Mouse (Mus musculus) B cell, adult 62 days (primary cell): ENCODE results near the gene Ly6g6d. TPM values are rescaled to one million over a fixed set of nuclear protein-coding genes. Genes with fewer than 3 reads are reported as not detected.

Experiments
- total RNA-seq: library from RNA; stranded (reverse); gene quantifications from 4 replicates; pipeline ENCODE4 v1.2.4, GENCODE M21; 2023

The Ly6g6d gene
- total RNA-seq: not detected in 4 replicates

DNA sequence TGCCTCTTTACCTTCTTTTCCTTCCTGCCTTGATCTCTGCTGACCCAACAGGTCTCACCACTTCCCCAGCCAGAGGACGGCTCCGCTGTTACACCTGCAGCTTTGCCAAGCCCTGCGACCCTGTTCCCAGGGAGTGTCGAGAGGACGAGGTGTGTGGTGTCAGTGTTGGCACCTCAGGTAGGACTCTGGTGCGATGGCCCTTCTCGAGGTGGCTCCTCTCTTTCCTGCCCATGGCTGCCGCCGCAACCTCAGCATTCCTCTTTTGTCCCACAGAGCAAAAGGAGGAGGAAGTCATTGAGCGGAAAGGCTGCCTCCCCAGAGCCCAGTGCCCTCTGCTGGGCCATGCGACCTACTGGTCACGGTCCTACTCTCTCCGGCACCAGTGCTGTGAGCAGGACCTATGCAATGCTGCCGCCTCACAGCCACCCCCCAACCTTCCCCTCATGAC is at the start of gene Ly6g6d:
Gene Ly6g6d, minus strand, starts transcription at position 280 of the 448 bp plus-strand sequence.

DNA sequence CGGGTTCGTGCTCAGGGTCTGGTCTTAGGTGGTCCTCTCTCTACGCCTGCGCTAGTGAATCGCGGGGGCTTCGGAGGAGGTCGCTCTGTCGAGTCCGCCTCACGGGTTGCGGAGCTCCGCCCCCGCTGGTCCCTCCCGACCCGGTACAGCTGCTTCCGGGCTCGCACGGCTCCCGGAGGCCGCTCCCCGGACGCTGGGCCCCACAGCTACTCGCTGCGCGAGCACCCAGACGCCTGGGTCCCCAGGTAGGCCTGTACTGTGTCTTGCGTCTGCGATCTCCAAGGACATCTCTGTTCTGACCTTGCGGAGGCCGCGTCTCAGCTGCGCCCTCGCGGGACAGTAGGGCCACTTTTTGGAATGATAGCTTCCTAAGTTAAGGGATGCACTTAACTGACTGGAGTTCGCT is 48.3 kb upstream of the Ly6g6d start, which contains the start of gene D17H6S53E:
Gene D17H6S53E, plus strand, starts transcription at position 168 of the 406 bp plus-strand sequence.

DNA sequence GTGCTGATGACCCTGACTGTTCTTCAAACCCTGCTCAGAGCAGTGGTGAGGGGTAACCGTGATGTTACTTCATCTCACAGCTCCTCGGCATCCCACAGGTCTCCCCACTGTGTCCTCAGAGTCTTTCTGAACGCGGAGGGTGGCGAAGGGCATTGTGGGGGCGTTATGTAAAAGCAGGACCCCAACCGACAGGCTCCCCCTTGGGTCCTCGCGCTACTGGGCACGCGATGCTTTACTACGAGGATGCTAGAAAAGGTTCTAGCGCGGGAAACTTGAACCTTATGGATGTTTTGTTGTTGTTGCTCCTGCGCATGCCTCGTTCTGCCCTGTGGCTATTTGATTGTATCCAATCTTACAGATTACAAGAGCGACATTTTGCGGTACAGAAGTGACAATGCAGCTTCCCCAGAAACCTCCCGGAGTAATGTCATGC is 44.0 kb upstream of the Ly6g6d start, which contains the start of gene Csnk2b:
Gene Csnk2b, minus strand, starts transcription at position 183 of the 433 bp plus-strand sequence.

DNA sequence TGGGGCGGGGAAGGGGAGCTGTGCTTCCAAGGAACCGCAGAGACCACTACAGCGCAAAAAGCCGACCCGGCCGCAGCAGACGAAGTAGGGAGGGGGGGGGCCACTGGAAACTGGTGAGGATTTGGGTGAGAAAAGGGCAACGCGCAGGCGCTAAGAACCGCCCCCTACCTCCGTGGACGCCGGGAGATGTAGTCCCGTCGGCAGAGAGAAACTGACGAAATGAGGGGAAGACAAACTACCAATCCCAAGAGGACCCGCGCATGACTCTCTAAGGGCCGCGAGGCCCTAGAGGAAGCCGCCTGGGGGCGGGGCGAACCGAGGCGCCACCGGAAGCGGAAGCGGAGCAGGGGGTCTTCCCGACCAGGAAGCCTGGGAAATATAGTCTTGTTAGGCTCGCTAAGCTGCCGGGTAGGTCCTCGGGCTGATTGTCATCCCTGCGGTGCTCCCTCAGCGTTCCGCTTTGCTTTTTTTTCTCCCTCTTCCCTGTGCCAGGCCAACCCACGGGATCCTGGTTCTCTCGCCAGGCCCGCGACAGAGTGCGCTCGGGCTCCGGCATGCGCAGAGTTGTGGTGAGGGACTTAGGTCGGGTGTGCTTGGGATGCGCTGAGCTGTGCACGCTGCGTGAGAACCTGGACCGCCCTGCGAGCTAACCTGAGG is 43.4 kb upstream of the Ly6g6d start, which contains the start of gene Gpank1:
Gene Gpank1, plus strand, starts transcription at position 313 of the 657 bp plus-strand sequence.

DNA sequence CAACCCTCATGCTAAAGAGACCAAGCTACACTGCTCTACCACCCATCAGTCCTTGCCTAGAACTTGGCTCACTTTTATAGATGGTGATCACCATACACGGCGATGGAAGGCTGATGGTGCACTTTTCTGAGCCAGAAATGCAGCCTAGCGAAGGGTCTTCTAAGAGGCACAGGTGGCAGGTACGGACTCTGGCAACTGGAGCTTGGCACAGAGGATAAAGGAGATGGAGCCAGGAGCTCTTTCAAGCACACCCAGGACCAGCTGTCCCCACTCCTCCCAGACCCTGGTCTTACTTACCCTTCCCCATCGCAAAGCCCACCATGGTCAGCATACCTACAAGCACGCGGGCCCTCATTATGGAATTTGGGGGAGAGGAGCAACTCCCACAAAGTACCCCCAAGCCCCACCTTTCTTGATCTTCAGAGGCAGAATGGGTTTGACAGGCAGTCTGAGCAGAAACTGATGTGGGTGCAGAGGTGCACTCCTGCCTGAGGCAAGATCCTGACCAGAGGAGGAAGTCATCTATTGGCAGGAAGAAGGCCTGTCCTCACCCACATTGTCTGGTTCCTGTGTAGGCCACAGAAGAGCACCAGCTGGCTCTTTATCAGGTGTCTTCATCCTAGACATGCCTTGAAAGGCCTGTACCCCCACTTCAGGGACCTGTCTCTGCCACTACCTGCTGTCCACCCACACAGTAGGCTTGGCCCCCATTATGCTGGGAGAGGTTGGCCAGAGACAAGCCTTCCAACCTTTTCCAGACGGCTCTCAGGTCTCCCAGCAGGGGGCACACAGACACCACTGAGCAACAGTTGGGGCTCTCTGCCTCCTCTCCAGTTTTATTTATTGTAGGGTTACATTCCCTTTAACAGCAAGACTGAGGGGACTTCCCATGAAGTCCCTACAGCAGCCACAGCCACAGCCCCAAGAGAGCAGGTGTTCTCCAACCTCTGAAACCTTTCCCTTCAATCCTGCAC is 37.5 kb upstream of the Ly6g6d start, which contains the start of gene Ly6g5b:
Gene Ly6g5b, minus strand, starts transcription at position 383 of the 974 bp plus-strand sequence.

DNA sequence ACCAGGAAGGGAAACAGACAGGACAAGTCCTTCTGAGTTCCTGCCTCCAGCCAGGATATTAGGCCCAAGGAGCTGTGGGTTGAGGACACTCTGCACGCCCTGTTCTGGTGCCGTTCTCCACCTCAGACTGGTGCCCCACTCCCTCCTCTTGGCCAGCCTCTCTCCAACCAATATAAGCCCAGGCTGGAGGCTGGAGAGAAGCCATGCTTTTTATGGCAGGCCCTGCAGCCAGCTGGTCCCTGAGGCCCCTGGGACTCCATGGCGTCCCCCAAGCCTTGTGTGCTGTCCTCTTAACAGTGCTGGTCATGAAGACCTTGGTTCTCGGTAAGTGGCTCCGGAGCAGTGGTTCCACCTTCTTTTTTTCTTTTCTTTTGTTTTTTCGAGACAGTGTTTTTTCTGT is 30.2 kb upstream of the Ly6g6d start, which contains the start of gene Ly6g5c:
Gene Ly6g5c, plus strand, starts transcription at position 183 of the 400 bp plus-strand sequence.

DNA sequence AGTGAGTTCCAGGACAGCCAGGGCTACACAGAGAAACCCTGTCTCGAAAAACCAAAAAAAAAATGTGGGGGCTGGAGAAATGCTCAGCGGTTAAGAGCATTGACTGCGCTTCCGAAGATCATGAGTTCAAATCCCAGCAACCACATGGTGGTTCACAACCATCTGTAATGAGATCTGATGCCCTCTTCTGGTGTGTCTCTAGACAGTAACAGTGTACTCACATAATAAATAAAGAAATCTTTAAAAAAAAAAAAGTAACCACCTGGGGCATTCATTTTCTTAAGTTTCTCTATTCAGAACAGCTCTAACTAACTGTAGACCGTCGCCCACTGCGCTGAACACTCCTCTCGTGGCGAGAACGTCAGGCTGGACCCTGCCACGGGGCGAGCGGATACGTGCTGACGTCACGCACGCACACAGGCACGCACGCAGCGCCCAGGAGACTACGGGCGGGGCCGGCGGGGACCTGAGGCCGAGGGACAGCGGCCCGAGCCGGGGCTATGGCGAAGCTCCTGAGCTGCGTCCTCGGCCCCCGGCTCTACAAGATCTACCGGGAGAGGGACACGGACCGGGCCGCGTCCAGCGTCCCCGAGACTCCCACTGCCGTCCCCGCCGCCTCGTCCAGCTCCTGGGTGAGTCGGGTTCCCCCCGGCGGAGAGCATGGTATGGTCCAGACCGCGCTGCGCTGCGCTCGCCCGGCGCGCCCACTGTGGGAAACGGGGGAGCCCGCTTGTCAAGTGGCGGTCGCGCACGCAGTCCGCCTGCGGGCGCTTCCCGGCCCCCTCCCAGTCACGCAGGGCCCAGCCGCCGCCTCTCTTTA is 11.2 kb upstream of the Ly6g6d start, which contains the start of gene Abhd16a:
Gene Abhd16a, plus strand, starts transcription at position 439 of the 820 bp plus-strand sequence.

DNA sequence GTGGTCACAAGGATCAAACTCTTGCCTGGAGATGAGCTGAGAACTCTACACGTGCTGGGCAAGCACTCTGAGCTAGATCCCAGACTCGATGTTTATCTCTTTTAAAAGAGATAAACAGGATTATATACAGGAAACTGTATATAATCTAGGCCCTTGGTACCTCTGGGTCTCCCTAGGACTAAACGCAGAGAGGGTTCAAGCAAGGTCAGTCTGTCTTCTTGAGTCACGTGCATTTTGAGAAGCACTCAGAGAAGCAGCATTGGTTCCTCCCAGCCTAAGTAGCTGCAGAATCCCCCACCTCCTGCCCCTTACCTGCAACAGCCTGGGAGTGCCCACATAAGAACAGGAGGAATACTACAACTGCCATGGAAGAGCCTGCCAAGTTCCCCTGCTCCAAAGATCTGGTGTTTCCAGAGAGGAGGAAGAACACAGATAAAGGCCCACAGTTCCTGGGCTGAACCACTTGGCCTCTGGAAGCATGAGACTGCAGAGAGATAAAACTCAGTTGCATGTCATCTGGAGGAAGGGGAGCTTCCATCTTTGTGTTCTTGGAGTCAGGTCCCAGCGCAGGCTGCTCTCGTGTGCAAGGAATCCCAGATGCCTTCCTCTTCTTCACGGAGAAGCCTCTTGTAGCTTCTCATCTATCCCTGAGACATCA is 7.5 kb upstream of the Ly6g6d start, which contains the start of gene Ly6g6f:
Gene Ly6g6f, minus strand, starts transcription at position 403 of the 658 bp plus-strand sequence.

DNA sequence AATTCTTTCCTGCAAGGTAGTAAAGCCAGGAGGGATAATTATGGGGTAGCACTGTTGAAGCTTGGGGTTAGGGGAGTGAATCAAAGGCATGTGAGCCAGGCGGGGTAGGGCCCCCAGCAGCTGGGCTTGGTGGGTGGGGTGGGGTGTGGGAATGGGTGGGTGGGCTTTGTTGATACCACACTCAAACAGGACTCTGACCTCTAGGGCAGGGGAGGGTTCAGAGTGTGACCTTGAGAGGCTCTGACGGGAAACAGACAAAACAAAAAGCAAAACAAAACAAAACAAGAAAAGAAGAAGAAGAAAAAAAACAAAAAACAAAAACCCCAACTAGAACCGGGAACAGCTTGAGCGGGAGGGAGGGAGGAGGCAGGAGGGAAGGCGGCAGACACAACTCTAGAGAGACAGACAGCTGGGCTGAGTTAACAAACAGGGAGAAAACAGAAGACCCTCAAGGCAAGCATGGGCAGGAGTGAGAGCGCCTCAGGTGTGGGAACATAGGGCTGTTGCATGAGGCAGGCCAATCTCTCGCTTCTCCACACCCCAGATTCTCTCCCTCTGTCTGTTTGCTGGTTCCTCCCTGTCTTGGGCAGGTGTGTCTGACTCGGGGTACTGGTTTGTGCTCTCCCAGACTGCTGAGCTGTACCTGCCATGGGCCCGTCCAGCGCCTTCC is 1.2 kb downstream of the Ly6g6d start, which contains the start of gene Ly6g6e:
Gene Ly6g6e, plus strand, starts transcription at position 396 of the 670 bp plus-strand sequence.

DNA sequence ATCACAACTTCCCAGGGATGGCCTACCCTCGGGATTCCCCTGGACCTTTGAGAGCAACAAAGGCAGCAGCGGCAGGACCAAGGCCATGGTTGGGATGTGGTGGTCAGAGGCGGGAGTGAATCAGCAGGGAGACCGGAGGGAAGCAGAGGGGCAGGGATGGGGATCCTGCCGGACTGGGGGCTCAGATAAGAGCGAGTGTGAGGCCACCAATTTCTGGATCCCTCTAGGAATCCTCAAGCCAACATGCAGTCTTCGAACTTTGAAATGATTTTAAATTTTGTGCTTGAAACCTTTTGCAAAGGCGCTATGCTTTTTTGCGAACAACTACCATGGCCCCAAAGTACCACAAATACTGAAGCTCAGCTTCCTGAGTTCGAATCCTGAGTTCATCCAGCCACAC is 11.8 kb downstream of the Ly6g6d start, which contains the start of gene Mpig6b:
Gene Mpig6b, minus strand, starts transcription at position 101 of the 400 bp plus-strand sequence.

DNA sequence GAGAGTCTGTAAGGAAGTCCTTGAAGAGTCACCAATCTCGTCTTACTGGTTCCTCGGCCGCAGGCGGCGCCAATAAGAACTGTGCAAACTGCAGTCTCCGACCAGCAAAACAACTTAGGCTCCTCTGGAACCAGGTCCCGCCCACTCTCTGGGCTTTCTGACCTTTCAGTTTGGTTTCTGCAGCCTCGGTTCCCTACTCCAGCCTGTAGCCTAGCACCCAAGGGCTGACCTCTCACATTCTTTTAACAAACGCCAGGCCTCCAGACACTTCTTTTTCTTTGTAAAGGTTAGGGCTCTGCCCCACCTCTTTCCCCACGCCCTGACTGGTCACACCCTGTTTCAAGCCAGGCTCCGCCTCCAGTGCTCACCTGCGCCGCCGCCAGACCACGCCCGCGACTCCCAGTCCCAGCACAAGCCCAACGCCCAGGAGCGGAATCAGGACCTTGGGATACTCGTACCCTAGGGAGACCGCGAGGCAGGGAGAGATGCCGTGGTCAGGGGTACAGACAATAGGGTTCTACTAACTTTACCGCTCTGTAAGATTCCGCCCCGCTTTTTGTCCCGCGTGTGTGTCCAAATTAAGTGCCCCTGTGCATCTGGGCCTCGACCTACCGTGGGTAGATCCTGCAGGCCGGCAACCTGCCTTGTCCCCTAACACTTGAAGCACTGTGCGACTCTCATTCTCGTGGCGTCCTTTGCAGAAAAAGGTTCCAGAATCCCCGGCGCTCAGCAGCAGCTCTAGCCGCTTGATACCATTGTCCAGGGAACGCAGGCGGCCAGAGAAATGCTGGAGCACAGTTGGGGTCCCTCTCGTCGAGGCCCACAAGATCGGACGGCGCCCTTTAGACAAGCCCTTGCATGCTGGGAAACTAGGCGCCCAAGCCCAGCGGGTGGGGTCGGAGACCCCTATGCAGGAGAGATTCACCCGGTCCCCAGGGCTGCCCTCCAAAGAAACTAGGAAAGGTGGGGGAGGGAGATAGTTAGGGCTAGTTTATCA is 12.6 kb downstream of the Ly6g6d start, which contains the start of gene Ly6g6c:
Gene Ly6g6c, plus strand, starts transcription at position 438 of the 997 bp plus-strand sequence.

DNA sequence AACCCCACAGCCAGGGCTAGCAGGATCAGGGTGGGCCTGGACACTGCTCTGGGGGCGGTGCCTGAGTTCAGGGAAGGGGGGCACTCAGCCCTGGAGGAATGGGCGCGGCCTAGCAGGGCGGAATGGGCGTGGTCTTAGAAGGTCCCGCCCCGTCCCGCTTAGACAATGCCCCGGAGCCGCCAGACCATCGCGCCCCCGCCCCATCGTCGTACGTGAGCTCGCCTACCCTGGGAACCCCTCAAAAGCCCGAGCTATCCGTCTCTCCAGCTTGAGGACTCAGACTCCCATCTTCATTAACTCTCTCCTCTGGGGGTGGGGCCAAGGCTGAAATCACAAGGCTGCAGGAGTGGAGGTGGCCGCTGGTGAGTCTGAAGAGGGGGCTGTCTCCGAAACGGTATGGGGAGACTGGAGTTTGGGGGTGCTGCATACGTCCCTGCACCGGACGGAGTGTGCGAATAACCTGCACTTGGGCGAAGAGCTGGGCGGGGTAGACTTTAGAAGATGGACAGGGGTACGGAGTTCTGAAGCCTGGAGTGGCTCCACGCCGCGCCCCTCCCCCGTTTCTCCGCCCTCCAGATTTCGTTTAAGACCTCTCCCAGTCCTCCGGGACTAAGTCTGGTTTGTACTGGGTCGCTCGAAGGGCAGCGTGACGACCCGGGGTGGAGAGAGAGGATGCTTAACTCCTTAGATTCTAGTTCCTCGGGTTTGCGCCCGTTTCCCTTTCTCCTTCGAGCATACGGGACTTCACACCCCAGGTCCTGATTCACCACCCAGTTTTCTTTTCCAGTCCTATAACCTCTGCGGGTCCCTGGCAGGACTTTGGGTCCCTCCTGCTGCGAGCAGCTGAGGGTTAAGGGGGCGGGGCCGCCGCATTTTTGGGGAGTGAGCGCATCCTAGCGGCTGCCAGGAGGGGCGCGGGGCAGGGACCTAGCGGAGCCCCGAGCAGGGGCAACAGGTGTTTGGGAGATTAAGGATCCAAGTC is 18.7 kb downstream of the Ly6g6d start, which contains the start of gene Ddah2:
Gene Ddah2, plus strand, starts transcription at position 125 of the 982 bp plus-strand sequence.

DNA sequence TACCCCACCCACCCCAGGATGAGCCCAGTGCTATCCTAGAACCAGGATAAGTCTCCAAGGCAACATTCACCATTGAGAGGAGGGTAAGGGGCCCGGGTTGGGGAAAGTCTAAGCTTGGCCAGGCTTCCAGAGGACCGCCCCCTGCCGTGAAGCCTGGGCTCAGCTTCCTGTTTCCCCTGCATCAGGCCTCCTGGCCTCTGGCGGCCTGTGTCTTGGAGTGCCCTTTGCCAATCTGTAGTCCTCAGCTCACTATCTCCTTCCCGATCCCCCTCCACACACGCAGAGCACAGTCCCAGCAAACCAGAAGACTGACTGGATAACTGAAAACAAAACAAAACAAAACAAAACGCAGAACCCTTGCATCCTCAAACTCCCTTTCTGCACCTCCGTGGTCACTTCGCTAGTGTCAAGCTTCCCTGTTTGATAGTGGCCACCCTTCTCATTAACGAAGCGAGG is 28.3 kb downstream of the Ly6g6d start, which contains the start of gene Clic1:
Gene Clic1, plus strand, starts transcription at position 406 of the 456 bp plus-strand sequence.

DNA sequence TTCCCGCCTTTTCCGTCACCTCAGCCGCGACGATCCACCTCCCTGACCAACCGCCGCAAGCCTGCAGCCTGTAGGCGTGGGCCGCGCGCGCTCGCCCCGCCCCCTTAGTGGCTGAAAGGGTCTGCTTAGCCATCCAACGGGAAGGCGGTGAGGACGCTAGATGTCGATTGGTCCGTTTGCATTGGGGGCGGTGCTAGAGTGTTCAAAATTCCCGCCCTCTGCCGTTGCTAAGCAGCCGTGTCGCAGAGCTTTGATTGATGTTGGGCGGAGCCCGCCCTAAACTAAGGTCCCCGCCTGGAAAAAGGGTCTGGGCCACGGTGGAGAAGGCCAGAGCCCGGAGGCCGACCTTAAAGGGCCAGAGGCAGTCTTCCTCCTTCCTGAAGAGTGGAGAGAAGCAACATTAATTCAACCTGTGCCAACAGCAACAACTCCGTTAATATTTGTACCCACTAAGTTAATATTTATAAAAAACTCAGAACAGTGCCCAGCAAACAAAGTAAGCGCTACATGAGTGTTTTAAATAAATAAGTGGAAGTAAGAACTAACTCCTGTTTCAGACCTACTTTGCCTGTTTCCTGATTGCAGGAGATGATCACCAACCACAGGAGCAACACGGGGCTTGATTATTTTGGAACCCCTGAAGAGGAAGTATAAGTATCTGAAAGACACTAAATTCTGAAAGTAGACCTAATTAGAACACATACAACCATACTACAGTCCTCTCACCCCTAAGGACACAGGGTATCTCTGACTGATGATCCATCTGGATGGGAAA is 31.0 kb downstream of the Ly6g6d start, which contains the start of gene Msh5:
Gene Msh5, minus strand, starts transcription at position 65 of the 775 bp plus-strand sequence.

DNA sequence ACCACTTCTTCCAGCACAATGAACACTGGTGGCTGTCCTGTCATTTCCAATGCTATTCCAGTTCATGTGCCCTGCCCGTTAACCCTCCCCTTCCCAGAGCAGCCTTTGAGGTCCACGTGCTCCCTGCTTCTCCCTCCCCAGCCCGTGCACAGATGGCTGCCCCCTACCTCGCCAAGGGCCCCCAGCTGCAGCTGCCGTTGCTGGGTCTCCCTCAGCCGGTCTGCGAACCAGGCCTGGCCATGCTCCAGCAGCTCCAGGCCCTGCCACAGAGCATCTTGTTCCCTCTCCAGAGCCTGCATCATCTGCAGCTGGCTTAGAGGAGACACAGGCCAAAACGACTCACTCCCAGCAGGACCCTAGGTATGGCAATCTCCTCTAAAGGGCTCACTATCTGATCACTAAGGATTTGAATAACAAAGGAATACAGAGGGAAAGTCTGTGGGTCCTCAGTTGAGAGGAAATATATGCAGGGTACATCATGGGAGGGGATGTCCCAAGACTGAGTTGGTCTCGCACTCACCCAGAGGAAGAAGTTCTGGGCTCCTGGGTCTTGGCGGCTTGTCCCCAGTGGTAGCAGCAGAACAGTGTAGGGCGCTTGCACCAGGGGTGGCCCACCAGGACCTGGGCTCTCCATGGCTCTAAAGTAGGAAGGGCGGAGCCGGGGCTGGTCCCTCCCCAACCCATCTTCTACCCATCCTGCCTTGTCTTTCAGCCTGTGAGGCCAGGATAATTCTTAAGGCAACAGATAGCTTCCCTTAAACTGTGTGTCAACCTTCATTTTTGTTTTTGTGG is 50.4 kb downstream of the Ly6g6d start, which contains the start of gene Sapcd1:
Gene Sapcd1, minus strand, starts transcription at position 740 of the 792 bp plus-strand sequence.

